Mouse (Mus musculus): ENCODE results near the gene Otud7a. TPM values are rescaled to one million over a fixed set of nuclear protein-coding genes. Genes with fewer than 3 reads are reported as not detected.

The Otud7a gene
- polyA plus RNA-seq, 1 experiment from 2014 or later = 0.13 TPM

DNA sequence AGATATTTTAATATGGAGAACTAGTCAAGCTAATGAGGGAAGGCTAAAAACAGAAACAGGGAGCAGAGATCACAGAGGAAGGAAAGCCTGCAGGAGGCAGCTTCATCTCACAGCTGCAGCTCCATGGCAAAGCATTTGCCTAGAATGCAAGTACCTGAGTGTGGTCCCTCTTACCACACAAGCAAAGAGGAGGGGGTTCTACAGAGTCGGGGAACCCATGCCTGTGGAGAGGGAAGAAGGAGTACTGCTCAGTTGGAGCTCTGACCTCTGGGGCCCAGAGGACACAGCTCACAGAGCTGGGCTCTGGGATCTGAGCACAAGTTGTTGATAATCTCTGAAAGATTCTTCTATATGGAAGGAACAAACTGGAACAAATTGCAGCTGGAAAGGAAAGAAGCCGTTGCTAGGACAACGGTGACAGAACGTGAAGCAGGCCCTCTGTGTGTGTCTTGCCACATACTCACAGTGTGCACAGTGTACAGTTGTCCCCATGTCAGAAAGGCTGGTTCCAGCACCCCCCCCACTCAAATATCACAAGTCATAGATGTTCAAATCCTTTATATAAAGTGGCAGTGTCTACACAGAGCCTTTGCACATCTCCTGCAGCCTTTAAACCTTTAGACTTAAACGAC, 324.0 kb downstream of the Otud7a start:
- WGBS = 68% methylated on average over 5 of the region's 5 CpGs
- no peak overlapping the region for H3K4me3 ChIP-seq
- DNase-seq (ENCODE audit: low spot score) = no peak
- H3K36me3 ChIP-seq = no peaks in the 10 kb centered on the region
- no peak overlapping the region for H3K27ac ChIP-seq
- H3K9me3 ChIP-seq (replicated peaks) = no peaks in the 10 kb centered on the region
- H3K4me1 ChIP-seq = no peaks in the 10 kb centered on the region
- no peaks in the 10 kb centered on the region for H3K27me3 ChIP-seq (ENCODE audit: low read depth, poor library complexity, severe bottlenecking)

DNA sequence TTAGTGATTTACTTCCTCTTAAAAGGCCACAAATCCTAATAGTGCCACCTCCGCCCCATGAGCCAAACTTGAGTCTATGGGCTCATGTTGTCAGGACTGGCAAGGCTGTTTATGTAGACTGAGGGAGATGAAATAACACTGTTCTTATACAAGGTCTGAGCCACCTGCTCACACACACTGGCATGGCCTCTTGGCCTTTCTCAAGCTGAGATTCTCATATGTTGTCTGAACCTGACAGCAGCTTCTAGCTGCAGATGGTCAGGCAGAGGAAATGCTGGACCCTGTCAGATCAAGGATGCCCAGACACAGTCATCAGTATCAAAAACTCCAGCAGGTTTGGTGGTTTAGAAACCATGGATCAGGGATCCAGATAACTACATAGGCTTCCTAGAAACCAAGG, 328.7 kb downstream of the Otud7a start:
- H3K4me3 ChIP-seq = no peak overlapping the region
- DNase-seq (ENCODE audit: low spot score) = no peak
- H3K9me3 ChIP-seq (replicated peaks) = no peaks in the 10 kb centered on the region
- H3K4me1 ChIP-seq = no peaks in the 10 kb centered on the region
- H3K27ac ChIP-seq = no peak overlapping the region
- H3K27me3 ChIP-seq (ENCODE audit: low read depth, poor library complexity, severe bottlenecking) = no peaks in the 10 kb centered on the region
- 85% methylated on average over 1 of the region's 1 CpGs for WGBS
- no peaks in the 10 kb centered on the region for H3K36me3 ChIP-seq

DNA sequence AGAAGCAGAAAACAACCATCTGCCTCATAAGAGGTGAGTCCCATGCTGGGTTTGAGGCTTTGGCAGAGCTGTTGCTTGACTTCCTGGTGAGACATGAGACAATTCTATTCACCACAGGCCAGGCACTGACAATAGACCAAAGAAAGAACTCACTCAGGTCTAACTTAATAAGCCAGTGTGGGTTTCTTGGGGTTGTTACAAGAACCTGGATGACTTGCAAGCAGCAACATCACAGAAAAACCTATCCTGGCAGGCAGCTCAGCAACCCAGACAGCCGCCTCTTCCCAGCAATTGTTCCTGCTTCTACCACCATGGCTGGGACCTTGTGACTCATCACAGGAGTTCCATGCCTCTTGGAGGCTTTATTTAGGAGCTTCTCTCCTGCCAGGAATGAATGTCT, 329.7 kb downstream of the Otud7a start:
- Histone ChIP-seq H3K36me3 (no peaks in the 10 kb centered on the region), H3K27ac (no peak overlapping the region), H3K4me1 (no peaks in the 10 kb centered on the region), H3K9me3 (replicated peaks) (no peaks in the 10 kb centered on the region), H3K27me3 (ENCODE audit: low read depth, poor library complexity, severe bottlenecking) (no peaks in the 10 kb centered on the region), H3K4me3 (no peak overlapping the region)
- DNase-seq (ENCODE audit: low spot score) = no peak
- WGBS = 96% methylated on average over 1 of the region's 1 CpGs

DNA sequence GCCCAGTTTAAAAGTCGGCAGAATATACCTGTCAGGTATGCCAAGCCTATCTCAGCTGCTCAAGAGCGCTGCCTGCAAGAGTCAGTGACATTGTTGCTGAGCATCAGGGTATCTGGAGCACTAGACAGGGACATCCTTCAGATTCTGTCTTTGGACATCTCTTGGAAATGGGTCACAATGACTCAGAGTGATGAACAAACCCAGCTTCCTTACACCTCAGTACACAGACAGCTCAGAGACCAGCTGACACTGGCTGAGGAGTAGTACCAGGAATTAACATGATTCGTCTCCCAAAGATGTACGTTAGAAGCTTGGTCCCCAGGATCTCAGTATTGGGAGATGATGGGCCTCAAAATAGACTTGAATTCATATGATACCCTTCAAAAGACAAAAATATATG, 332.8 kb downstream of the Otud7a start:
- Histone ChIP-seq H3K27ac (no peak overlapping the region), H3K4me3 (no peak overlapping the region), H3K4me1 (no peaks in the 10 kb centered on the region), H3K27me3 (ENCODE audit: low read depth, poor library complexity, severe bottlenecking) (no peaks in the 10 kb centered on the region), H3K36me3 (no peaks in the 10 kb centered on the region), H3K9me3 (replicated peaks) (no peaks in the 10 kb centered on the region)
- 93% methylated on average over 4 of the region's 4 CpGs for WGBS
- no peak for DNase-seq (ENCODE audit: low spot score)

DNA sequence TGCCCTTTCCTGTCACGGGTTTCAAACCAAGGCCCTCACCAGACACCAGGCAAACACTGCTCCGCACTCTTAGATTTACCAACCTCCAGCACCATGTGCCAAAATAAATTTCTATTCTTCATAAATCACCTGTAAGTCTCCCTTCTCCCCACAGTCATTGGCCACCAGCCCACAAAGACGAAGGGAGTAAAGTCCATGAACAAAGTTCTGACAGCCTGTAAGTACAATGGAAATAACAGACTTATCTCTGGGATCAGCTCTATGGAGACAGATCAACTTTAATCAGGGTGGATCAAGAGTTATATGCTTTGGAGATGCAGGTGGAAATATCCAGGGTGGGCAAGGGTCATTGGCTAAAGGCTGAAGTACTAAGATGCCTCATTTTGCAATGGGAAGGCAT, 336.3 kb downstream of the Otud7a start:
- WGBS = 92% methylated on average over 3 of the region's 3 CpGs
- Histone ChIP-seq H3K36me3 (no peaks in the 10 kb centered on the region), H3K4me1 (no peaks in the 10 kb centered on the region), H3K27me3 (ENCODE audit: low read depth, poor library complexity, severe bottlenecking) (no peaks in the 10 kb centered on the region), H3K9me3 (replicated peaks) (no peaks in the 10 kb centered on the region), H3K27ac (no peak overlapping the region), H3K4me3 (no peak overlapping the region)
- no peak for DNase-seq (ENCODE audit: low spot score)

DNA sequence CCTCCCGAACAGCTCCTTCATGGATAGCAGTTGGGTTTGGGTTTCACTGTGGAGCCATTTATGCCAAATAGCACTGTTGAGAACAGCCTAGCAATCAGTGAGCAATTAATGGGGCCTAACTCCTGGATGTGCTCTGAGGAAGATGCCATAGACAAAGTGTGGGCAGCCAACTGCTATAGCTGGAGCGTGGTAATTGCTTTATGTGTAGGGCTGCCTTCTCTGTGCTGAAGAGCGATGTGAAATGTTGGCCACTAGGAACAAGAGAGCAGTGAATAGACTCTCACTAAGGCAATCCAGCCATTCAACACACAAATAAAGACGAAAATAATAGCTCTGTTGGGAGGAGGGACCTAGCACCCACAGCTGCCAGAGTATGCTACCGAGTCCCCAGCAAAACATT, 345.2 kb downstream of the Otud7a start:
- no peaks in the 10 kb centered on the region for H3K27me3 ChIP-seq (ENCODE audit: low read depth, poor library complexity, severe bottlenecking)
- no peak for DNase-seq (ENCODE audit: low spot score)
- no peak overlapping the region for H3K27ac ChIP-seq
- H3K4me3 ChIP-seq = no peak overlapping the region
- no peaks in the 10 kb centered on the region for H3K4me1 ChIP-seq
- H3K9me3 ChIP-seq (replicated peaks) = no peaks in the 10 kb centered on the region
- WGBS = 83% methylated on average over 5 of the region's 5 CpGs
- no peaks in the 10 kb centered on the region for H3K36me3 ChIP-seq

DNA sequence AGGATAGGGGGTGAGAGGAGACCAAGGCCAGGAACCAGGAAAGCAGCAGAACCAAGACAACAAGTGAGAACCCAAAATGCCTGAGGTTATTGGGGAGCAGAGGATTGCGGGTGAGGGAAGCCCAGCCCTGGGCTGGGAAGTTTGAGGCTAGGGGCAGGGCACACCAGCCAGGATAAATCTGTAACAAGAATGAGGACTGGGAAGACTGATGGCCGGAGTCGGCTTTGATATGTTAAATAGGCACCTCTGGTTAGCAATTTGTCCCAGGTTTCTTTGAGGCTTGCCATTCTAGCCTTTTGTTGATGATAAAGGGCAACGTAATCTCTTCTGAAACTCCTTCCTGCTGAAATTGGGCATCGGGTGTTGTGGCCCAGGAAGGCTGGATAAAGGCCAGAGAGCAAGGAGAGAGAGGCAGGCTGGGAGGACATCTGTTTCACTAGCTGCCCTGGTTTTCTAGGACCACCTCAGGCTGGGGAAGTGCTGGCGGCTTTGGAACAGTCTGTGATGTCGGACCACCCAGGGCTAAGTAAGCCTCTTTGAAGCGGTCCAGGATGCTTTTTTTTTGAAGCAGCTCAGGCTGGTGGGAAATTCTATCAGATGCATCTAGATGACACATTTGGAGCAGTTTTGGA, 351.6 kb downstream of the Otud7a start:
- 14% methylated on average over 8 of the region's 8 CpGs for WGBS
- DNase-seq (ENCODE audit: low spot score) = no peak
- H3K4me3 ChIP-seq = no peak overlapping the region
- no peaks in the 10 kb centered on the region for H3K9me3 ChIP-seq (replicated peaks)
- peaks cover 5% of the 10 kb centered on the region; the same call in 1 of the 2 replicates for H3K4me1 ChIP-seq
- H3K27ac ChIP-seq = no peak overlapping the region
- H3K27me3 ChIP-seq (ENCODE audit: low read depth, poor library complexity, severe bottlenecking) = no peaks in the 10 kb centered on the region
- H3K36me3 ChIP-seq = no peaks in the 10 kb centered on the region

DNA sequence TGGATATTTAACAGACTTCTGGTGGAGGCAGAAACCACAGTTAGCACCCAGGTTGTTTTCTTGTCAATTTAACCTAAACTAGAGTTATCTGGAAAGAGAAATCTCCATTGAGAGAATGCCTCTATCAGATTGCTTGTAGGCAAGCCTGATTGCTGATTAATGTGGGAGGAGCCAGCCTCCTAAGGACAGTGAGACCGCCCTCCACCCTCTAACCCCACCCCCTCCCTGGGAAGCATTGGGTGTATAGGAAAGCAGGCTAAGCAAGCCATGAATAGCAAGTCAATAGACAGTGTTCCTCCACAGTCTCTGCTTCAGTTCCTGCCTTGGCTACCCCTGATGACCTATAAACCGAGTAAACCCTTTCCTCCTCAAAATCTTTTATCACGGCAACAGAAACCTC, 353.9 kb downstream of the Otud7a start:
- Histone ChIP-seq H3K27ac (no peak overlapping the region), H3K9me3 (replicated peaks) (no peaks in the 10 kb centered on the region), H3K4me3 (no peak overlapping the region), H3K4me1 (peaks cover 5% of the 10 kb centered on the region; the same call in 1 of the 2 replicates), H3K36me3 (no peaks in the 10 kb centered on the region), H3K27me3 (ENCODE audit: low read depth, poor library complexity, severe bottlenecking) (no peaks in the 10 kb centered on the region)
- DNase-seq (ENCODE audit: low spot score) = no peak
- 82% methylated on average over 3 of the region's 3 CpGs for WGBS

DNA sequence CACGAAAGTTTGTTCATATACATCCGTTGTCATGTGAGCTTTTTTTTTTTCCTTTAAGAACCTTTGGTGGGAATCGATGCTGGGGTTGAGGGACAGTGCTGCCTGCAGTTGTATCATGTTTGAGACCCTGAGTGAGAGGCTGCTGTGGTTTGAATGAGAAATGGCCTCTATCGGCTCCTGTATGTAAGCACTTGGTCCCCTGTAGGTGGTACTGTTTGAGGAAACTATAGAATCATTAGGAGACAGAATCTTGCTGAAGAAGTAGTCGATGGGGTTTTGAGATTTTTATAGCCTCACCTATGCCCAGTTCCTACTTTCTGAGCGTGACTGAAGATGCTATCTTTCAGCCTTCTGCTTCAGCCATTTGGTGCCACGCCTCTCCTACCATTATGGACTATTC, 354.8 kb downstream of the Otud7a start:
- Histone ChIP-seq H3K4me1 (peaks cover 5% of the 10 kb centered on the region; the same call in 1 of the 2 replicates), H3K36me3 (no peaks in the 10 kb centered on the region), H3K9me3 (replicated peaks) (no peaks in the 10 kb centered on the region), H3K4me3 (no peak overlapping the region), H3K27ac (no peak overlapping the region), H3K27me3 (ENCODE audit: low read depth, poor library complexity, severe bottlenecking) (no peaks in the 10 kb centered on the region)
- whole genome bisulfite sequencing = 89% methylated on average over 7 of the region's 7 CpGs
- DNase-seq (ENCODE audit: low spot score) = no peak

DNA sequence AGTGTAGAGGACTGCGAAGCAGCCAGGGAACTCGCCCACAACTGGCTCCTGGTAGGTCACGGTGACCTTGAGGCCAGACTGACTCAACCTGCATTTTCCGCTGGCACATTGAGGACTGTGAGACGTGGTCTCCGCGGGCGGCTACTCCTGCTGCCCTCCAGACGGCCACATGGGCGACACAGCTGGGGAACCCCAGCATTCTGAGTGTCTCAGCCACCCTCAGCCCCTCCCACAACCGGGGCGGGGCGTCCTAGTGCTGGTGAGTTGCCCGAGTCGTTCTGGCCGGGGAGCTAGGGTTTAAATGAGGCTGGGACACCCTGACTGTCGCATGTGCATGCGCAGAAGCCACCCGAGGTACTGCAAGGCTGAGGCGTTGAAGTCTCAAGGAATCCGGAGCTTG, 358.2 kb downstream of the Otud7a start:
- no peak for DNase-seq (ENCODE audit: low spot score)
- 92% methylated on average over 21 of the region's 21 CpGs for WGBS

More for the DNA sequence above, 358.2 kb downstream of the Otud7a start:
- H3K4me1 ChIP-seq = no peaks in the 10 kb centered on the region
- H3K27me3 ChIP-seq (ENCODE audit: low read depth, poor library complexity, severe bottlenecking) = no peaks in the 10 kb centered on the region
- H3K4me3 ChIP-seq = no peak overlapping the region
- no peaks in the 10 kb centered on the region for H3K36me3 ChIP-seq
- no peak overlapping the region for H3K27ac ChIP-seq
- no peaks in the 10 kb centered on the region for H3K9me3 ChIP-seq (replicated peaks)

Other genes starting within 250 kb of the Otud7a start
- 1.6 and 3.2 TPM in 2 replicates for gene Chrna7, start 232.2 kb upstream of the Otud7a start, polyA plus RNA-seq (2016; fragmentation: Nextera tagmentation; extraction: Ambion mirVana)